Mouse (Mus musculus) hindbrain, embryonic 11.5 days (tissue): ENCODE data around the gene Ppp1r15a. TPM values are rescaled to one million over a fixed set of nuclear protein-coding genes. Genes with fewer than 3 reads are reported as not detected.

Experiments
- ATAC-seq: fragments of 200-750 bp; cut with Nextera tagmentation; 2 replicates; pipeline ENCODE4 v1.8.0; 2017; ENCODE audit warnings: mild to moderate bottlenecking, moderate TSS enrichment, moderate library complexity; ENCODE audit not compliant: low FRiP score
- DNase-seq: peaks from one replicate; pipeline ENCODE4 v3.0.0-alpha.2; 2015; ENCODE audit warnings: low spot score
- H3K27ac ChIP-seq: fragments of 300-500 bp; sonication (generic); 2 replicates; pipeline ENCODE4 v1.5.1; 2014; ENCODE audit warnings: mild to moderate bottlenecking, low read depth, low read length
- H3K27me3 ChIP-seq: fragments of 300-500 bp; sonication (generic); 2 replicates; pipeline ENCODE4 v1.6.1; 2014; ENCODE audit warnings: mild to moderate bottlenecking, low read length, moderate library complexity, mixed read lengths; ENCODE audit not compliant: control insufficient read depth, insufficient read depth
- H3K36me3 ChIP-seq: fragments of 300-500 bp; sonication (generic); 2 replicates; pipeline ENCODE4 v1.6.1; 2014; ENCODE audit warnings: mild to moderate bottlenecking, low read length, moderate library complexity, mixed read lengths; ENCODE audit not compliant: control insufficient read depth, insufficient read depth
- H3K4me1 ChIP-seq: fragments of 300-500 bp; sonication (generic); replicated peaks from 2 replicates; pipeline ENCODE4 v1.6.1; 2014; ENCODE audit warnings: low read length, mixed read lengths; ENCODE audit not compliant: control insufficient read depth, insufficient read depth
- H3K4me2 ChIP-seq: fragments of 300-500 bp; sonication (generic); replicated peaks from 2 replicates; pipeline ENCODE4 v1.6.1; 2014; ENCODE audit warnings: mild to moderate bottlenecking, low read depth, low read length
- H3K4me3 ChIP-seq: fragments of 300-500 bp; sonication (generic); 2 replicates; pipeline ENCODE4 v1.5.1; 2014; ENCODE audit warnings: low read depth, low read length
- H3K9ac ChIP-seq: fragments of 300-500 bp; sonication (generic); 2 replicates; pipeline ENCODE4 v1.6.1; 2014; ENCODE audit warnings: low read depth, low read length
- H3K9me3 ChIP-seq: fragments of 300-500 bp; sonication (generic); 2 replicates; pipeline ENCODE4 v1.6.1; 2016; ENCODE audit warnings: low read length; ENCODE audit not compliant: control insufficient read depth
- WGBS: fragments of 180-500 bp; shearing (Covaris S2); extraction: QIAGEN DNeasy Blood & Tissue Kit; methylation state at CpG from one replicate; pipeline ENCODE4 v1.1.7; 2014; 5-methylcytosine and 5-hydroxymethylcytosine counted together
- polyA plus RNA-seq: library from polyadenylated mRNA; unstranded; fragments of >200 nt; fragmentation: Nextera tagmentation; extraction: Ambion mirVana; gene quantifications from 2 replicates; pipeline ENCODE4 v1.2.1, GENCODE M21; 2014

Ppp1r15a gene
- polyA plus RNA-seq, 1 experiment from 2014 or later, result 15.1 TPM

- H3K4me2 ChIP-seq, result no peak overlapping the region
Observed at GRCm38 (mm10) chr7:45515436-45515835, 10.6 kb downstream of the Ppp1r15a start.

GRCm38 (mm10) chr7:45514411-45514810 lies 11.7 kb downstream of the Ppp1r15a start:
- H3K27me3 ChIP-seq, result no peaks in the 10 kb centered on the region
- no peaks in the 10 kb centered on the region for H3K36me3 ChIP-seq
- H3K9me3 ChIP-seq, result no peaks in the 10 kb centered on the region
- no peak overlapping the region for H3K9ac ChIP-seq
- peaks cover 3% of the 10 kb centered on the region for H3K4me1 ChIP-seq
- DNase-seq, result no peak
- no peak overlapping the region for H3K27ac ChIP-seq
- WGBS, result 84% methylated on average over 7 of the region's 7 CpGs
- no peak overlapping the region for H3K4me2 ChIP-seq
- no peak for ATAC-seq
- H3K4me3 ChIP-seq, result no peak overlapping the region

More at GRCm38 (mm10) chr7:45515436-45515835, 10.6 kb downstream of the Ppp1r15a start:
- no peaks in the 10 kb centered on the region for H3K36me3 ChIP-seq
- H3K27me3 ChIP-seq, result no peaks in the 10 kb centered on the region
- no peak overlapping the region for H3K27ac ChIP-seq
- no peak overlapping the region for H3K9ac ChIP-seq
- ATAC-seq, result 0 out of 2 replicates have a peak, but pooled peaks have one; percentile 38
- no peak for DNase-seq
- H3K9me3 ChIP-seq, result no peaks in the 10 kb centered on the region
- H3K4me1 ChIP-seq, result no peaks in the 10 kb centered on the region
- H3K4me3 ChIP-seq, result no peak overlapping the region
- 31% methylated on average over 16 of the region's 16 CpGs for WGBS

DNA sequence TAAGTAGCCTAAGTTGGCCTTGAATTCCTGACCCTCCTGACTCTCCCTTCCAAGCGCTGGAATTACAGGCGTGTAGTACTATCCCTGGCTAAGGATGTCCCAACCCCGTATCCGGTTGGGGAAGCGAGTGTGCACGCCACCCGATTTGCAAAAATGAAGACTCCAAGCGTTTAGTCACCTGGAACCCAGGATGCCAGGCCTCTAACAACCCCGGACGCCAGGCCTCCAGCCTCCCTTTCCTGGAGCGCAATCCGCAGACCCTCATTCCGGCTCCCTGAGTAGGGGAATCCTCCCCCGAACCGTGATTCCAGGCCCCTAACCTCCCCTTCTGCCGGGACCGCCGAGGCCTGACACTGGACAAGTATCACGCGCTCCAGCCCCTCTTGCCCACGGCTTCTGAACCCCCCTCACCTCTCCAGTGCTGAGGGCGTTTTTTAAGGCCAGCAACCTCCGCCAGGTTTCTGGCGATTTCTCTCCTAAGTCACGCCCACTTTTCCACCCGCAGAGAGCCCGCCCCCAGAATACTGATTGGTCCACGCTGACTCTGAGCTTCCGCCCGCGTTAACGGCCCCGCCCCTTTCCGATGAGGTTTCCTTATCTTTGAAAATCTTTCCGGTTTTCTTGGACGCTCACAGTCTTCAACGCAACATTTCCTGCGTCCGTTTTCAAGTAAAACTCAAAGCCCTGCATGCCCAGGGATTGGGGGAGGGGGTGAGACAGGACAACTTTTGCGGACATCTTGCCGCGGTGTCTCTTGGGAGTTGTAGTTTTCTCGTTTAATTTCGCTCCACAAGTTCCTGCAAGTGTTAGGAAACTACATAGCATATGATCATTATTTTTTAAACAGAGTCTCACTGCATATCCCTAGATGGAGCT lies 15.9 kb downstream of the Ppp1r15a start, which contains the start of gene Nucb1:
Nucb1 (minus strand) TSS at position 495 of the 876 bp plus-strand sequence.
- peak; percentile 92 for ATAC-seq
- under 1% methylated on average over 44 of the region's 44 CpGs for WGBS
- Histone ChIP-seq H3K27me3 (no peaks in the 10 kb centered on the region), H3K4me1 (peaks cover 4% of the 10 kb centered on the region), H3K9ac (peak within 1 kb of the TSS; percentile 83), H3K27ac (peak within 1 kb of the TSS; percentile 43), H3K9me3 (no peaks in the 10 kb centered on the region), H3K4me3 (peak within 1 kb of the TSS; percentile 67), H3K36me3 (no peaks in the 10 kb centered on the region), H3K4me2 (peak within 1 kb of the TSS; percentile 78)
- DNase-seq, result peak; percentile 94

GRCm38 (mm10) chr7:45509181-45509882 lies 16.7 kb downstream of the Ppp1r15a start:
- H3K4me1 ChIP-seq, result peaks cover 4% of the 10 kb centered on the region
- peak overlapping the region; percentile 78 for H3K4me2 ChIP-seq
- H3K9ac ChIP-seq, result peak overlapping the region; percentile 83
- H3K27me3 ChIP-seq, result no peaks in the 10 kb centered on the region
- ATAC-seq (0 out of 2 replicates have a peak, but pooled peaks have one; percentile 4), DNase-seq (no peak)
- no peak overlapping the region for H3K27ac ChIP-seq
- peak overlapping the region; percentile 67 for H3K4me3 ChIP-seq
- no peaks in the 10 kb centered on the region for H3K36me3 ChIP-seq
- no peaks in the 10 kb centered on the region for H3K9me3 ChIP-seq
- 48% methylated on average over 19 of the region's 19 CpGs for WGBS

DNA sequence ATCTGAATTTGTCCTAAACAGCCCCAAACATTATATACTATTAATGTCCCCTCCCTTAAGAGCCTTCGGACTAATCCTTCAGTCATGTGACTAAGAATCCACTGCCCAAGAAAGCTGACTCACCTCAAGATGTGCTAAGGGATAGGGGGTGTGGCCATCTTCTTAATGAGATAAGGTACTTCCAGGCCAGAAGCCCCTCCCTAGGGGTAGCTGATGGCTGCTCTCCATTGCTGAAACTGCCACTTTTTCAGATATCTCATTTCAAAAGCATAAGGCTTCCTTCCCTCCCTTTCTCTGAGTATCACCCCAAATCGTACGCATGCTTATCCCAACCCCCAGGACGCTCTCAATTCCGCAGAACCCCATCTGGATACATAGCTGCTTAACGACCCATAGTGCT lies 17.5 kb downstream of the Ppp1r15a start:
- Histone ChIP-seq H3K36me3 (no peaks in the 10 kb centered on the region), H3K9ac (no peak overlapping the region), H3K27me3 (no peaks in the 10 kb centered on the region), H3K4me3 (no peak overlapping the region), H3K9me3 (no peaks in the 10 kb centered on the region), H3K4me1 (peaks cover 4% of the 10 kb centered on the region), H3K27ac (no peak overlapping the region), H3K4me2 (no peak overlapping the region)
- WGBS, result 90% methylated on average over 6 of the region's 6 CpGs
- ATAC-seq (no peak), DNase-seq (no peak)

DNA sequence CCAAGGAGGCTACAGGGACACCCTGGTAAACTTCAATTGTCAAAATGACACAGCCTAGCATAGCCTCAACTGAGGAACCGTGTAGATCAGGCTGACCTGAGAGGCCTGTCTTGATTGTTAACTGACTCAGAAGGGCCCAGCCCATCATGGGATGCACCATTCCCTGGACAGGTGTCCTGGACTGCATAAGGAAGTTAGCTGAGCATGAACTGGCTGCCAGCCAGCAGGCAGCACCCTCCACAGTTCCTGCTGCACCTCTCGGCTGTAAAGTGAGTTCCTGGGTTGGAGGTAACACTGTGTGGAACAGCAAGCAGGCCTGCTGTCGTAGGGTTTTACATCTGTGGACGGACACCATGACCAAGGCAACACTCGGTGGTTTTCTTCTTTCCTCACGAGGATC lies 18.5 kb downstream of the Ppp1r15a start:
- 87% methylated on average over 6 of the region's 6 CpGs for WGBS
- Histone ChIP-seq H3K4me1 (peaks cover 4% of the 10 kb centered on the region), H3K4me2 (no peak overlapping the region), H3K27ac (no peak overlapping the region), H3K27me3 (no peaks in the 10 kb centered on the region), H3K9me3 (no peaks in the 10 kb centered on the region), H3K9ac (no peak overlapping the region), H3K4me3 (no peak overlapping the region), H3K36me3 (no peaks in the 10 kb centered on the region)
- no peak for DNase-seq
- ATAC-seq, result no peak

GRCm38 (mm10) chr7:45498427-45498826 lies 27.6 kb downstream of the Ppp1r15a start:
- H3K27me3 ChIP-seq, result no peaks in the 10 kb centered on the region
- 100% methylated on average over 6 of the region's 6 CpGs for WGBS
- no peaks in the 10 kb centered on the region for H3K4me1 ChIP-seq
- H3K36me3 ChIP-seq, result 0 out of 2 replicates have a peak, but pooled peaks cover under 1% of the 10 kb centered on the region
- no peak overlapping the region for H3K27ac ChIP-seq
- no peak overlapping the region for H3K4me3 ChIP-seq
- no peaks in the 10 kb centered on the region for H3K9me3 ChIP-seq
- no peak for DNase-seq
- no peak overlapping the region for H3K4me2 ChIP-seq
- no peak for ATAC-seq
- H3K9ac ChIP-seq, result no peak overlapping the region

DNA sequence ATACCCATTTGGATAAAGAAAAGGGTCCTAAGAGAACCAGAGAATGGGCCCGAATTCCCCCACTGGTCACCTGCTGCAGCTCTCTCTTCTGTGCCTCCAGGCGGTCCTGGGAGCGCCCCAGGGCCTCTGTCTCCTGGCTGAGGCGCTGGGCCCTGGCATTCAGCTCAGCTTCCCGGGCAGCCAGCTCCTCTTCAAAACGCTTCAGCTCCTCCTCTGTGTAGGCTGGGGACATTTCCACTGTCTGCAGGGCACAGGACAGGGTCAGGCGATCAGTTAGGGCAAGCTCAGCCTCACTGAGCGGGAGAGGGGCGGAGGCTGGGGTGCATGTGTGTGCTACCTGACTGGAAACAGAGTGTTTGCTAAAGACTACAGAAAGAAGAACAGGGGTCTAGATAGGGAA lies 31.5 kb downstream of the Ppp1r15a start:
- H3K27ac ChIP-seq, result no peak overlapping the region
- 0 out of 2 replicates have a peak, but pooled peaks cover 3% of the 10 kb centered on the region for H3K36me3 ChIP-seq
- WGBS, result 81% methylated on average over 9 of the region's 9 CpGs
- no peaks in the 10 kb centered on the region for H3K9me3 ChIP-seq
- no peaks in the 10 kb centered on the region for H3K4me1 ChIP-seq
- no peak overlapping the region for H3K9ac ChIP-seq
- no peaks in the 10 kb centered on the region for H3K27me3 ChIP-seq
- DNase-seq (no peak), ATAC-seq (no peak)
- H3K4me2 ChIP-seq, result no peak overlapping the region
- H3K4me3 ChIP-seq, result no peak overlapping the region
